Mouse (Mus musculus) intestine, postnatal 0 days (tissue): ENCODE results near the gene Sirt5. TPM values are rescaled to one million over a fixed set of nuclear protein-coding genes. Genes with fewer than 3 reads are reported as not detected.

ENCODE experiments used
- ATAC-seq: fragments of 200-750 bp; cut with Nextera tagmentation; 2 replicates; pipeline ENCODE4 v1.8.0; 2017; ENCODE audit warnings: mild to moderate bottlenecking, moderate TSS enrichment, moderate library complexity
- H3K27ac ChIP-seq: fragments of 300-500 bp; sonication (generic); 2 replicates; pipeline ENCODE4 v1.5.1; 2014; ENCODE audit warnings: mild to moderate bottlenecking, low read depth, low read length, moderate library complexity
- H3K27me3 ChIP-seq: fragments of 300-500 bp; sonication (generic); replicated peaks from 2 replicates; pipeline ENCODE4 v1.6.1; 2014; ENCODE audit warnings: low read length, mixed read lengths; ENCODE audit not compliant: control insufficient read depth, insufficient read depth
- H3K36me3 ChIP-seq: fragments of 300-500 bp; sonication (generic); 2 replicates; pipeline ENCODE4 v1.6.1; 2014; ENCODE audit warnings: mild to moderate bottlenecking, moderate library complexity; ENCODE audit not compliant: control insufficient read depth, insufficient read depth
- H3K4me1 ChIP-seq: fragments of 300-500 bp; sonication (generic); replicated peaks from 2 replicates; pipeline ENCODE4 v1.6.1; 2014; ENCODE audit warnings: antibody characterized with exemption, low read length, mixed read lengths; ENCODE audit not compliant: control insufficient read depth, insufficient read depth
- H3K4me2 ChIP-seq: fragments of 300-500 bp; sonication (generic); replicated peaks from 2 replicates; pipeline ENCODE4 v1.6.1; 2014; ENCODE audit warnings: low read depth, mild to moderate bottlenecking, moderate library complexity
- H3K4me3 ChIP-seq: fragments of 300-500 bp; sonication (generic); 2 replicates; pipeline ENCODE4 v1.5.1; 2014; ENCODE audit warnings: low read depth, low read length
- H3K9ac ChIP-seq: fragments of 300-500 bp; sonication (generic); 2 replicates; pipeline ENCODE4 v1.6.1; 2014; ENCODE audit warnings: mild to moderate bottlenecking, low read depth, low read length
- H3K9me3 ChIP-seq: fragments of 300-500 bp; sonication (generic); 2 replicates; pipeline ENCODE4 v1.6.1; 2016; ENCODE audit warnings: mixed run types; ENCODE audit not compliant: control insufficient read depth
- CTCF ChIP-seq: sonication (generic); IDR thresholded peaks from 2 replicates; pipeline ENCODE4 v1.5.1; 2016; ENCODE audit warnings: low read depth, mild to moderate bottlenecking, control low read depth, antibody characterized with exemption, moderate library complexity
- WGBS: fragments of 180-500 bp; shearing (Covaris S2); extraction: QIAGEN DNeasy Blood & Tissue Kit; methylation state at CpG from one replicate; pipeline ENCODE4 v1.1.7; 2014; 5-methylcytosine and 5-hydroxymethylcytosine counted together
- polyA plus RNA-seq: library from polyadenylated mRNA; unstranded; fragments of >200 nt; fragmentation: Nextera tagmentation; extraction: Ambion mirVana; gene quantifications from 2 replicates; pipeline ENCODE4 v1.2.1, GENCODE M21; 2015

The Sirt5 gene
- 10.2 and 10.3 TPM in 2 replicates for polyA plus RNA-seq

- no peak within 1 kb of the TSS for H3K27ac ChIP-seq
- H3K4me2 ChIP-seq = peak within 1 kb of the TSS; percentile 83
- H3K4me3 ChIP-seq = peak within 1 kb of the TSS; percentile 75
- H3K27me3 ChIP-seq = no peaks in the 10 kb centered on the region
- no peaks in the 10 kb centered on the region for H3K9me3 ChIP-seq
- no peaks in the 10 kb centered on the region for H3K4me1 ChIP-seq
- H3K36me3 ChIP-seq = no peaks in the 10 kb centered on the region
- H3K9ac ChIP-seq = peak within 1 kb of the TSS; percentile 58
- TF ChIP-seq CTCF = peak; percentile 96
- peak; percentile 91 for ATAC-seq
- 15% methylated on average over 42 of the region's 42 CpGs for WGBS
These were observed at the start of gene Sirt5 for GRCm38 (mm10) chr13:43364985-43365824. Gene Sirt5, plus strand, starts transcription at chr13:43365496.

- no peaks in the 10 kb centered on the region for H3K36me3 ChIP-seq
- H3K4me2 ChIP-seq = no peak overlapping the region
- H3K27ac ChIP-seq = no peak overlapping the region
- no peak for ATAC-seq
- whole genome bisulfite sequencing = 55% methylated on average over 5 of the region's 5 CpGs
- no peaks in the 10 kb centered on the region for H3K4me1 ChIP-seq
- H3K9ac ChIP-seq = no peak overlapping the region
- no peak overlapping the region for H3K4me3 ChIP-seq
- no peaks in the 10 kb centered on the region for H3K9me3 ChIP-seq
- TF ChIP-seq CTCF = no peak
- H3K27me3 ChIP-seq = no peaks in the 10 kb centered on the region
These were observed 47.9 kb upstream of the Sirt5 start for GRCm38 (mm10) chr13:43317411-43317810.

- no peak overlapping the region for H3K4me2 ChIP-seq
- no peak overlapping the region for H3K4me3 ChIP-seq
- TF ChIP-seq CTCF = no peak
- H3K9ac ChIP-seq = no peak overlapping the region
- H3K27ac ChIP-seq = no peak overlapping the region
- no peaks in the 10 kb centered on the region for H3K27me3 ChIP-seq
- no peaks in the 10 kb centered on the region for H3K36me3 ChIP-seq
- no peaks in the 10 kb centered on the region for H3K4me1 ChIP-seq
- no peak for ATAC-seq
- no peaks in the 10 kb centered on the region for H3K9me3 ChIP-seq
- 60% methylated on average over 3 of the region's 3 CpGs for WGBS
These were observed 45.9 kb upstream of the Sirt5 start for GRCm38 (mm10) chr13:43319396-43319795.

- no peak for ATAC-seq
- no peaks in the 10 kb centered on the region for H3K4me1 ChIP-seq
- WGBS = 68% methylated on average over 2 of the region's 2 CpGs
These were observed 43.8 kb upstream of the Sirt5 start for GRCm38 (mm10) chr13:43321492-43321891.

GRCm38 (mm10) chr13:43325427-43325826, 39.9 kb upstream of the Sirt5 start:
- no peak overlapping the region for H3K4me3 ChIP-seq
- no peak overlapping the region for H3K9ac ChIP-seq
- TF ChIP-seq CTCF = no peak
- no peaks in the 10 kb centered on the region for H3K9me3 ChIP-seq
- H3K27me3 ChIP-seq = no peaks in the 10 kb centered on the region
- no peak overlapping the region for H3K4me2 ChIP-seq
- H3K36me3 ChIP-seq = no peaks in the 10 kb centered on the region
- H3K27ac ChIP-seq = no peak overlapping the region
- H3K4me1 ChIP-seq = no peaks in the 10 kb centered on the region
- ATAC-seq = no peak
- WGBS = 53% methylated on average over 1 of the region's 1 CpGs

More at GRCm38 (mm10) chr13:43321492-43321891, 43.8 kb upstream of the Sirt5 start:
- Histone ChIP-seq H3K36me3 (no peaks in the 10 kb centered on the region), H3K9me3 (no peaks in the 10 kb centered on the region), H3K27me3 (no peaks in the 10 kb centered on the region), H3K27ac (no peak overlapping the region), H3K9ac (no peak overlapping the region), H3K4me3 (no peak overlapping the region), H3K4me2 (no peak overlapping the region)
- peak; percentile 53 for TF ChIP-seq CTCF

- Histone ChIP-seq H3K27ac (no peak overlapping the region), H3K4me2 (no peak overlapping the region), H3K4me1 (no peaks in the 10 kb centered on the region), H3K9ac (no peak overlapping the region), H3K36me3 (no peaks in the 10 kb centered on the region), H3K27me3 (no peaks in the 10 kb centered on the region), H3K4me3 (no peak overlapping the region), H3K9me3 (no peaks in the 10 kb centered on the region)
- ATAC-seq = no peak
- TF ChIP-seq CTCF = no peak
- WGBS = 57% methylated on average over 11 of the region's 11 CpGs
These were observed 33.4 kb upstream of the Sirt5 start for GRCm38 (mm10) chr13:43331721-43332444.
